Mouse (Mus musculus): ENCODE results near the gene Enho. TPM values are rescaled to one million over a fixed set of nuclear protein-coding genes. Genes with fewer than 3 reads are reported as not detected.

Gene Enho
- polyA plus RNA-seq, 1 experiment from 2014 or later = 5.6 TPM

- Histone ChIP-seq H3K27me3 (ENCODE audit: control insufficient read depth, insufficient read depth, low read length) (no peaks in the 10 kb centered on the region), H3K4me3 (ENCODE audit: low read length) (no peak overlapping the region), H3K4me2 (ENCODE audit: low read depth, low read length) (no peak overlapping the region), H3K4me1 (ENCODE audit: control insufficient read depth, insufficient read depth, low read length) (peaks cover 20% of the 10 kb centered on the region), H3K9ac (ENCODE audit: low read length) (no peak overlapping the region), H3K36me3 (ENCODE audit: control insufficient read depth, insufficient read depth) (no peaks in the 10 kb centered on the region), H3K27ac (ENCODE audit: low read length) (peak overlapping the region; percentile 5; the same call in 1 of the 2 replicates), H3K9me3 (replicated peaks; ENCODE audit: control insufficient read depth, low read length) (no peaks in the 10 kb centered on the region)
- ATAC-seq (replicated peaks; ENCODE audit: extremely low read depth, insufficient read depth, low FRiP score) = peak; percentile 24
- 23% methylated on average over 8 of the region's 8 CpGs for WGBS
Observed at GRCm38 (mm10) chr4:41628202-41628927, 11.8 kb downstream of the Enho start.

- Histone ChIP-seq H3K4me2 (ENCODE audit: low read depth, low read length) (no peak overlapping the region), H3K9ac (ENCODE audit: low read length) (no peak overlapping the region), H3K4me1 (ENCODE audit: control insufficient read depth, insufficient read depth, low read length) (no peaks in the 10 kb centered on the region), H3K9me3 (replicated peaks; ENCODE audit: control insufficient read depth, low read length) (no peaks in the 10 kb centered on the region), H3K4me3 (ENCODE audit: low read length) (no peak overlapping the region), H3K27me3 (ENCODE audit: control insufficient read depth, insufficient read depth, low read length) (no peaks in the 10 kb centered on the region; the same call in 1 of the 2 replicates), H3K36me3 (ENCODE audit: control insufficient read depth, insufficient read depth) (no peaks in the 10 kb centered on the region), H3K27ac (ENCODE audit: low read length) (no peak overlapping the region)
- ATAC-seq (replicated peaks; ENCODE audit: extremely low read depth, insufficient read depth, low FRiP score) = no peak
- WGBS = 84% methylated on average over 14 of the region's 14 CpGs
Observed at GRCm38 (mm10) chr4:41622071-41622470, 18.1 kb downstream of the Enho start.

DNA sequence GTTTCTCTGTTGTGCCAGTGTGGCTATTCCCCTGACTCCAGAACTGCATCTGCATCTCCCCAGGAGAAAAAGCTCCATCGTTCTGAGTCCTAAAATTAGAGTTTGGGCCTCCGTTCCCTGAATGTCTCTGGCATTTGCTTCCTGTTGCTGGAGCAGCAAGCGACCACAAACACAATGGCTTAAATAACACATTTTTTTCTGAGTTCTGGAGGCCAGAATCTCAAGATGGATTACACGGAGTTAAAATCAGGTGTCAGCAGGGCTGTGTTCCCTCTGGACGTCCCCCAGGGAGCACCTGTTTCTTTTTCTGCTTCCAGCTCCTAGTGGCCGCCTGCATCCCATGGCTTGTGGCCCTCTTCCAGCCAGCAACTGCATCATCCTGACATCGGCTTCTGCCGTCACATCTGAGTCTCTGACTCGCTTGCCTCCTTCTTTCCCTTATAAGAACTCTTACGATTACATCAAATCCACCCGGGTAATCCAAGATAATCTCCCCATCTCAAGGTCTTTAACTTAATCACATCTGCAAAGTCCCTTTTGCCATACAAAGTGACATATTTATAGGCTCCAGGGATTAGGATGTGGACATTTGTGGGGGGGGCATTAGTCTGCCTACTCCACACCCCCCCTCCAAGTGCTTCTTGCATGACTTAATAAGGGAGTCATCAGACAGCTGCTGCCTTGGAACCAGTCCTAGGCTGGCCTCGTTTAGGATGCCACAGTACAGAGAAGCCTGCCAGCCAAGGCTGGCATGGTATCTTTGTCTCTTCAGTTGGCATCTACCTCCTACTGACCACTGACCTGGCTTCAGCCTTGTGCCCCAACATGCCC lies 21.0 kb downstream of the Enho start:
- no peak overlapping the region for H3K4me2 ChIP-seq (ENCODE audit: low read depth, low read length)
- WGBS = 43% methylated on average over 12 of the region's 12 CpGs
- no peaks in the 10 kb centered on the region for H3K4me1 ChIP-seq (ENCODE audit: control insufficient read depth, insufficient read depth, low read length)
- no peaks in the 10 kb centered on the region for H3K9me3 ChIP-seq (replicated peaks; ENCODE audit: control insufficient read depth, low read length)
- H3K9ac ChIP-seq (ENCODE audit: low read length) = no peak overlapping the region
- no peaks in the 10 kb centered on the region; the same call in 1 of the 2 replicates for H3K27me3 ChIP-seq (ENCODE audit: control insufficient read depth, insufficient read depth, low read length)
- H3K36me3 ChIP-seq (ENCODE audit: control insufficient read depth, insufficient read depth) = no peaks in the 10 kb centered on the region
- ATAC-seq (replicated peaks; ENCODE audit: extremely low read depth, insufficient read depth, low FRiP score) = no peak
- H3K27ac ChIP-seq (ENCODE audit: low read length) = no peak overlapping the region
- H3K4me3 ChIP-seq (ENCODE audit: low read length) = no peak overlapping the region

DNA sequence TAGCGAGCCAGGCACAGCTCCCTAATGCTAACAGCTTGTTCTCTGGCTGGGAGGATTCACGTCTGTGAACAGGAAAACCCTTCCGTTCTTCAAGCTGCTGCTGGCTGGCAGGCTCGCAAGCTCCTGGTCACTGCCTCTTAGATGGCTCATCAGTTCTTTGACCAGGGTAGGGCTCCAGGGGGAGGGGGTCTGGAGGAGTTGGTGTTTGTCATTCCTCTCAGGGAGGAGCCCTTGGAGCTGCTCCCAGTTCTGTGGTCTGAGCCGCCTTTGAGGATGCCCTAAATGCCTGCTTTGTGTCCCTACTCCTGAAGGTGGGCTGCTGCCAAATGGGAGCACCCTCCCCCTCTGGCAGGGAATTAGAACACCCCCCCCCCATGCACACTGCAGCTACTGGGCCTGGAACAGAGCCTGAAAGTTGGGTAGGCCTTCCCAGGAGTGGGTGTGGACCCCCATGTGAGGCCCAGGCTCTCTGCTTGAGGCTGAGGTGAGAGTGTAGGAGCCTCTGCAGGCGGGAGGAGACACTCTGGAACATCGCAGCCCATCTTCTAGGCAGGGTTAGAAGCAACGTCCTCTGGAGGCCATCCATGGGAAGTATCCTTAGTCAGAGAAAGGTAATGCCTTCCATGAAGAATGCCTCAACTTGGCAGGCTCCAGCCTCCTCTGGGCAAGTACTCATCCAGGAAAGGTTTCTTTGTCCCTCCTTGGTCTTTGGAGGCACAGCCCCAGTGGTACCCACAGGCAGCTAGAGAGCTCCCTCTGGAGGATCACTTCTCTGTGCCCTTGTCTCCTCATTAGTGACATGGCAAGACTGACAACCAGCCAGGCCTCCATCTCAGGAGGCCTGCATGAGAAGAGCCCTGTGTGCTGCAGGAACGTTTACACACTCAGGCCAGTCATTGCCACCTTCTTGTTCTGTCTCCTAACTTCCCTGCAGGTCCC lies 24.2 kb downstream of the Enho start:
- Histone ChIP-seq H3K4me1 (ENCODE audit: control insufficient read depth, insufficient read depth, low read length) (no peaks in the 10 kb centered on the region), H3K27ac (ENCODE audit: low read length) (no peak overlapping the region), H3K4me2 (ENCODE audit: low read depth, low read length) (no peak overlapping the region), H3K36me3 (ENCODE audit: control insufficient read depth, insufficient read depth) (no peaks in the 10 kb centered on the region), H3K9me3 (replicated peaks; ENCODE audit: control insufficient read depth, low read length) (no peaks in the 10 kb centered on the region), H3K27me3 (ENCODE audit: control insufficient read depth, insufficient read depth, low read length) (no peaks in the 10 kb centered on the region; the same call in 1 of the 2 replicates), H3K9ac (ENCODE audit: low read length) (no peak overlapping the region), H3K4me3 (ENCODE audit: low read length) (no peak overlapping the region)
- WGBS = 54% methylated on average over 9 of the region's 9 CpGs
- ATAC-seq (replicated peaks; ENCODE audit: extremely low read depth, insufficient read depth, low FRiP score) = no peak

DNA sequence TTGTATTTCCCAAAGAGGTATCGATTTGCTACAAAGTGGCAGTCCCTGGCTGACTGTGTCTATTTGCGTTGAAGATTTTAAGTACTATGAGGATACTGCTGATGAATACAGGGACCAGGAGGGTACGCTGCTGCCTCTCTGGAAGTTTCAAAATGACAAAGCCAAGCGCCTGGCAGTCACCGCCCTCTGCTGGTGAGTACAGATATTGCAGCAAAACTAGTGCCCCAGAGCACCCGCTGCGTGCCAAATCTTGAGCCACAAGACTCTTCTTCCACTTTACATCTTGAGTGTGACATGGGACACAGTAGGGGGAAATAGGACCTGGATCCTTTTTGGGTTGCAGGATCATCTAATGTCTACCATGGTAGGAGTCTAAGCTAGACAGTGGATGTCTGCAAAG lies 26.0 kb downstream of the Enho start:
- Histone ChIP-seq H3K4me3 (ENCODE audit: low read length) (no peak overlapping the region), H3K4me1 (ENCODE audit: control insufficient read depth, insufficient read depth, low read length) (no peaks in the 10 kb centered on the region), H3K9me3 (replicated peaks; ENCODE audit: control insufficient read depth, low read length) (no peaks in the 10 kb centered on the region), H3K27ac (ENCODE audit: low read length) (no peak overlapping the region), H3K27me3 (ENCODE audit: control insufficient read depth, insufficient read depth, low read length) (no peaks in the 10 kb centered on the region; the same call in 1 of the 2 replicates), H3K36me3 (ENCODE audit: control insufficient read depth, insufficient read depth) (no peaks in the 10 kb centered on the region), H3K9ac (ENCODE audit: low read length) (no peak overlapping the region), H3K4me2 (ENCODE audit: low read depth, low read length) (no peak overlapping the region)
- WGBS = 7% methylated on average over 7 of the region's 7 CpGs
- ATAC-seq (replicated peaks; ENCODE audit: extremely low read depth, insufficient read depth, low FRiP score) = no peak

DNA sequence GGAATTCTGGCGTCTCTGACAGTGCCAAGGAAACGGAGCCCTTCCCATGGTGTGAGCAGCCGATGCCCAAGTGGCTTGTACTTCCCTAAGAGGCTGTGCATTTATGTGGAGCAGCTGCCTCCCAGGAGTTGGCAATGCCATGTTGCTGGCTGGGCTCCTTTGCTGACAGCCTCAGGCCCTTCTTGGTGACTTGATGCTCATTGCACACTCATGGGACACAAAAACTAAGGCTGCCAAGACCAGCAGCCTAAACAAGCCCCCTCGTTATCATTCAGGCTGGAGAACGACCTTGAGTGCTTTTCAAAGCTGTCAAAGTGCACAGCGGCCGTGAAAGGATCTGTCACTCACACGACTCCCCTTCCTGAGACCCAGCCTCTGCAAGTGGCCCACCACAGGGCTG lies 28.0 kb downstream of the Enho start:
- H3K9me3 ChIP-seq (replicated peaks; ENCODE audit: control insufficient read depth, low read length) = no peaks in the 10 kb centered on the region
- H3K4me2 ChIP-seq (ENCODE audit: low read depth, low read length) = no peak overlapping the region
- H3K36me3 ChIP-seq (ENCODE audit: control insufficient read depth, insufficient read depth) = no peaks in the 10 kb centered on the region
- no peak for ATAC-seq (replicated peaks; ENCODE audit: extremely low read depth, insufficient read depth, low FRiP score)
- no peak overlapping the region for H3K4me3 ChIP-seq (ENCODE audit: low read length)
- no peaks in the 10 kb centered on the region for H3K4me1 ChIP-seq (ENCODE audit: control insufficient read depth, insufficient read depth, low read length)
- no peak overlapping the region for H3K9ac ChIP-seq (ENCODE audit: low read length)
- H3K27ac ChIP-seq (ENCODE audit: low read length) = no peak overlapping the region
- WGBS = 41% methylated on average over 8 of the region's 8 CpGs
- H3K27me3 ChIP-seq (ENCODE audit: control insufficient read depth, insufficient read depth, low read length) = no peaks in the 10 kb centered on the region

DNA sequence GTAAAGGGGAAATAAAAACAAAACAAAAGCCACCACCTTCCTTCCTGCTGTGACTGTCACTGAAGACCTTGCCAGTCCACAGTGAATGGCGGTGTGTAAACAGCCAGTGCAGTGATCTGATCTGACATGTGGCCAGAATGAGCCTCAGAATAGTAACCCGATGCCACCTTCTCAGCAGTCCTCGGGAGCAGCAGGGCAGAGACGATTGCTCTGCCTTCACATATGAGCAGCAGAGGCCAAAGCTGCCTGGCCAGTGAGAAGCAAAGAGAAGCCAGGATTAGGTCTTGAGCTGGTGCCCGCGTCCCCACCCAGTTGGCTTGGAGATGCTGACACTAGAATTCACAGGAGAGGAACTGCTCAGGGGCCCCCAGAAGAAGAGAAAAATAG lies 29.5 kb downstream of the Enho start:
- H3K27me3 ChIP-seq (ENCODE audit: control insufficient read depth, insufficient read depth, low read length) = no peaks in the 10 kb centered on the region
- no peaks in the 10 kb centered on the region for H3K4me1 ChIP-seq (ENCODE audit: control insufficient read depth, insufficient read depth, low read length)
- no peak overlapping the region for H3K9ac ChIP-seq (ENCODE audit: low read length)
- WGBS = 42% methylated on average over 6 of the region's 6 CpGs
- H3K4me3 ChIP-seq (ENCODE audit: low read length) = no peak overlapping the region
- no peak for ATAC-seq (replicated peaks; ENCODE audit: extremely low read depth, insufficient read depth, low FRiP score)
- H3K4me2 ChIP-seq (ENCODE audit: low read depth, low read length) = no peak overlapping the region
- H3K9me3 ChIP-seq (replicated peaks; ENCODE audit: control insufficient read depth, low read length) = no peaks in the 10 kb centered on the region
- H3K36me3 ChIP-seq (ENCODE audit: control insufficient read depth, insufficient read depth) = no peaks in the 10 kb centered on the region
- H3K27ac ChIP-seq (ENCODE audit: low read length) = no peak overlapping the region

DNA sequence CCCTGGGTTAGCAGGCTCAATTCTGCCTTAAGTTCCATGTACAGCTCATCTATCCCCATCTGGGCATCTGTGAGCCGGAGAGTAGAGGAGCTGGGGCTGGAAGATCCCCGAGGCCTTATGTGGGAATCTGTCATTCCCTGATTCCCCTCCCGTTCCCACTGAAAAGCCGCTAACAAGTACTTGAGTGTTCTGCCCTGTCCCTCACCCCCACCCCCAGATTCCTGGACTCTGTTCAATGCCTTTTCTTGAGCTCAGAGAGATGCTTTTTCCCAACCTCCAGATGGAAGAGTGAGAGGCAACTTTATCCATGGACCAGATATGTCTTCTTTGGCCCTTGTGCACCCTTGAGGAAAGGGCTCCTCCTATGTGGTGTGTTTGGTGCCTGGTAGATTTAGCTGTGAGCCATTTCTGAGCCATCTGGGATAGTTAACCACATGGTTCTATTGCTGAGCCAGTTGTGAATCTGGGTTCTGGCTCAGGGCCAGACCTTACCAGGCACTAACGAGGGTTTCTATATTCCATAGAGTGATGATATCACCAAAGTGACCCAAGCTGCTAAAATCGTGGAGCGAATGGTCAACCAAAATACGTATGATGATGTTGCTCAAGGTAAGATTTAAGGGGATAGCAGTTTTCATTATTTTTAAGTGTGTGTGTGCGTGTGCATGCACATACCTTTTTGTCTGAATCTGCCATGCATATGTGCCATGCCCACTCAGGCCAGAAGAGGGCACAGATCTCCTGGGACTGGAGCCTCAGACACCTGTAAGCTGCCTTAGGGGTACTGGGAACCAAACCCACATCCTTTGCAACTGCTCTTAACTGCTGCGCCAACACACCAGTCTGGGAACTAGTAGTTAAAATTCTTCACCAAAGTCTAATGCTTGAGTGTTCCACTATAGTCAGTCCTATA lies 30.2 kb downstream of the Enho start:
- no peaks in the 10 kb centered on the region for H3K36me3 ChIP-seq (ENCODE audit: control insufficient read depth, insufficient read depth)
- no peak overlapping the region for H3K9ac ChIP-seq (ENCODE audit: low read length)
- H3K9me3 ChIP-seq (replicated peaks; ENCODE audit: control insufficient read depth, low read length) = no peaks in the 10 kb centered on the region
- no peak overlapping the region for H3K4me2 ChIP-seq (ENCODE audit: low read depth, low read length)
- no peaks in the 10 kb centered on the region for H3K4me1 ChIP-seq (ENCODE audit: control insufficient read depth, insufficient read depth, low read length)
- H3K27ac ChIP-seq (ENCODE audit: low read length) = no peak overlapping the region
- no peaks in the 10 kb centered on the region for H3K27me3 ChIP-seq (ENCODE audit: control insufficient read depth, insufficient read depth, low read length)
- WGBS = 60% methylated on average over 10 of the region's 10 CpGs
- H3K4me3 ChIP-seq (ENCODE audit: low read length) = no peak overlapping the region
- ATAC-seq (replicated peaks; ENCODE audit: extremely low read depth, insufficient read depth, low FRiP score) = no peak
